Mouse (Mus musculus) midbrain, embryonic 13.5 days (tissue): ENCODE data around the gene Pfdn6. TPM values are rescaled to one million over a fixed set of nuclear protein-coding genes. Genes with fewer than 3 reads are reported as not detected.

Experiments used
- ATAC-seq: fragments of 200-750 bp; cut with Nextera tagmentation; 2 replicates; pipeline ENCODE4 v1.8.0; 2017; ENCODE audit warnings: mild to moderate bottlenecking, moderate TSS enrichment, moderate library complexity
- H3K27ac ChIP-seq: fragments of 300-500 bp; sonication (generic); 2 replicates; pipeline ENCODE4 v1.5.1; 2015; ENCODE audit warnings: inconsistent platforms, mild to moderate bottlenecking, moderate library complexity
- H3K27me3 ChIP-seq: fragments of 300-500 bp; sonication (generic); 2 replicates; pipeline ENCODE4 v1.6.1; 2015; ENCODE audit warnings: mild to moderate bottlenecking, inconsistent platforms
- H3K36me3 ChIP-seq: fragments of 300-500 bp; sonication (generic); 2 replicates; pipeline ENCODE4 v1.6.1; 2015; ENCODE audit warnings: mild to moderate bottlenecking, inconsistent platforms
- H3K4me1 ChIP-seq: fragments of 300-500 bp; sonication (generic); replicated peaks from 2 replicates; pipeline ENCODE4 v1.6.1; 2015; ENCODE audit warnings: inconsistent platforms
- H3K4me2 ChIP-seq: fragments of 300-500 bp; sonication (generic); replicated peaks from 2 replicates; pipeline ENCODE4 v1.6.1; 2015; ENCODE audit warnings: moderate library complexity, mild to moderate bottlenecking, inconsistent platforms
- H3K4me3 ChIP-seq: fragments of 300-500 bp; sonication (generic); replicated peaks from 2 replicates; pipeline ENCODE4 v1.5.1; 2015; ENCODE audit warnings: mild to moderate bottlenecking, inconsistent platforms
- H3K9ac ChIP-seq: fragments of 300-500 bp; sonication (generic); replicated peaks from 2 replicates; pipeline ENCODE4 v1.6.1; 2015; ENCODE audit warnings: mild to moderate bottlenecking, inconsistent platforms
- H3K9me3 ChIP-seq: fragments of 300-500 bp; sonication (generic); 2 replicates; pipeline ENCODE4 v1.6.1; 2016; ENCODE audit warnings: mild to moderate bottlenecking, inconsistent platforms
- WGBS: fragments of 180-500 bp; shearing (Covaris S2); methylation state at CpG from one replicate; pipeline ENCODE4 v1.1.7; 2015; 5-methylcytosine and 5-hydroxymethylcytosine counted together
- polyA plus RNA-seq: library from polyadenylated mRNA; unstranded; fragments of >200 nt; fragmentation: Nextera tagmentation; extraction: Ambion mirVana; gene quantifications from 2 replicates; pipeline ENCODE4 v1.2.1, GENCODE M21; 2015

Pfdn6 gene
- polyA plus RNA-seq, 1 experiment from 2014 or later: 195 TPM

DNA sequence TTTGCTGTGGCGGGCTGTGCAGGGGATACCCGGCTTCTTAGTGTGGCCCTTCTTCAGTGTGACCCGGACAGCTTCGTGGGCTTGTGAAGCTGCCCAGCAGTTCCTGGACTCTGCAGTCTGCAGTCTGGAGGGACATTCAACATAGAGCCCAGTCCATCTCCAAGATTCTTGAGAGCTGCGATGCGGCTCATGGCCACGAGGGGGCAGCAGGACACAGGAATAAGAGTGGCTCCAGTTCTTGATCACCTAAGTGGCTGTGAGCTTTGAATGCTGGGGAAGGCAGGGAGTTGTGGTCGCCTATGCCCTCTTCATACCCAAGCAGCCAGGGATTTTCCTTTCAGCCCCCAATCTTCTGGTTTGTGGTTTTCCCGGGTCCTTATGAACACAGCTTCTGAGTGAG lies 28.3 kb upstream of the Pfdn6 start:
- Histone ChIP-seq H3K4me2 (no peak overlapping the region), H3K9me3 (no peaks in the 10 kb centered on the region), H3K36me3 (peaks cover 28% of the 10 kb centered on the region), H3K27ac (peak overlapping the region; percentile 14; the same call in 1 of the 2 replicates), H3K4me3 (no peak overlapping the region), H3K4me1 (no peaks in the 10 kb centered on the region), H3K9ac (no peak overlapping the region), H3K27me3 (0 out of 2 replicates have a peak, but pooled peaks cover 5% of the 10 kb centered on the region)
- ATAC-seq: peak; percentile 76
- WGBS: 5% methylated on average over 9 of the region's 9 CpGs

DNA sequence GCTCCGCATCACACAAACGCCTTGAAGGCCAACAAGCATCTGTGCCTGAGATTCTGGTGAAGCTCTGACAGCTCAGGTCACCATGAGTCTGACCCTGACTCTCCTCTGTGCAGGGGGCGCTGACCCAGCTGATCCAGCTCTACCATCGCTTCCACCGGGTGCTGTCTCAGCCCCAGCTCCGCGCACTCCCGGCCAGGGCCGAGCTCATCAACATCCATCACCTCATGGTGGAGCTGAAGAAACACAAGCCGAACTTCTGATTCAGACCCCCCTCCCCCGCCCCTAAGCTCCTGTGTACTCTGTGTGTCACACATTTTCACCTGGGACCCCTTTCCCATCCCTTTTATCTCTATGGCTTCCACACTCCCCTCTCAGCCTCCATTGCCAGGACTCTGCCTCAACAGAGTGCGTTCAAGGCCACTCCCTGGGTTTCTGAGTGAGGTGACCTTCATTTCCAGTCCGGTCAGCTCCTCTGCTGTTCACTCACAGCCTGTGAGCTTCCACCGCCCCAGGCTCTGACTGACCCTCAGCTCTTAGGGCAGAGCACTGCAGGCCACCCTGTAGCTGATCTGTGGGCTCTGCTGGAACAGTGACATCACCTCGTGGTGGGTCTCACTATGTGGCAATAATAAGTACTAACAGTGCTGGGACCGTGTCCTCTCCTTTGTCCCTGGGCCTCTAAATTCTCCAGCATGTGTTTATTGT lies 25.9 kb upstream of the Pfdn6 start:
- H3K9ac ChIP-seq: no peak overlapping the region
- H3K4me3 ChIP-seq: no peak overlapping the region
- WGBS: 88% methylated on average over 16 of the region's 16 CpGs
- H3K4me2 ChIP-seq: no peak overlapping the region
- no peak for ATAC-seq
- no peaks in the 10 kb centered on the region for H3K4me1 ChIP-seq
- H3K36me3 ChIP-seq: peaks cover 53% of the 10 kb centered on the region
- no peaks in the 10 kb centered on the region for H3K27me3 ChIP-seq
- H3K9me3 ChIP-seq: no peaks in the 10 kb centered on the region
- H3K27ac ChIP-seq: no peak overlapping the region

DNA sequence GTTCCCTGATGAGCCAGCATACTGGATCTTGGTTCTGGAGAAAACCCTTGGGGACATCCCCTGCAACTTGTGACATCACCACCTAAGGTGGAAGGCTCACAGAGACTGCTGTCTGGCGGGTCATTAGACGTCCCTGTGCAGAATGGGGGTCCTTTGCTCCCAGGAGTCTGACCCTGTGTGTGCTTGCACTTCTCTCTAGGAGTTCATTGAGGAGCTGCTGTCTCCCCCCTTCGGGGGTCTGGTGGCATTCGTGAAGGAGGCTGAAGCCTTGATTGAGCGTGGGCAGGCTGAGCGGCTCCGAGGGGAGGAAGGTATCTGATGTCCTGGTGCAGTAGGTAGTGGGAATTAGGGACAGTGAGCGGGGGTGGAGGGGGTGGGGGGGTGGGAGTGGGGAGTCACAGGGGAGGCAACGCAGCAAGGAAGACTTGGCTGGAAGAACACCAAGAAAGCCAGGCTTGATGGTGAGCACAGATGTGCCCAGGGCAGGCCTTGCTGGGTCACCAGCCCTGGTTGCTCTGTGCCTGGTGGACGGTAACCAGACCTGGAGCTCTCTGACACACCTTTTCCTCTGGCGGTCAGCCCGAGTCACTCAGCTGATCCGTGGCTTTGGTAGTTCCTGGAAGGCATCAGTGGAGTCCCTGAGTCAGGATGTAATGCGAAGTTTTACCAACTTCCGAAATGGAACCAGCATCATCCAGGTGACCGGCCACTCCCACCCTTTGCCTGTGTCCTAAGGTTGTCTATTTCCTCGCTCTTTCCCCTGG lies 25.1 kb upstream of the Pfdn6 start:
- no peak overlapping the region for H3K4me3 ChIP-seq

GRCm38 (mm10) chr17:33962876-33963275 lies 22.7 kb upstream of the Pfdn6 start:
- peaks cover 84% of the 10 kb centered on the region for H3K36me3 ChIP-seq
- ATAC-seq: no peak

More for the DNA sequence above, 25.1 kb upstream of the Pfdn6 start:
- Histone ChIP-seq H3K4me1 (no peaks in the 10 kb centered on the region), H3K27me3 (no peaks in the 10 kb centered on the region), H3K36me3 (peaks cover 60% of the 10 kb centered on the region), H3K4me2 (no peak overlapping the region), H3K9me3 (no peaks in the 10 kb centered on the region), H3K9ac (no peak overlapping the region), H3K27ac (no peak overlapping the region)
- no peak for ATAC-seq
- WGBS: 93% methylated on average over 17 of the region's 17 CpGs

GRCm38 (mm10) chr17:33959948-33960347 lies 19.8 kb upstream of the Pfdn6 start:
- peaks cover 69% of the 10 kb centered on the region for H3K36me3 ChIP-seq
- 96% methylated on average over 15 of the region's 15 CpGs for WGBS
- no peak for ATAC-seq

More at GRCm38 (mm10) chr17:33962876-33963275, 22.7 kb upstream of the Pfdn6 start:
- Histone ChIP-seq H3K27ac (no peak overlapping the region), H3K4me1 (peaks cover 3% of the 10 kb centered on the region), H3K4me3 (no peak overlapping the region), H3K4me2 (no peak overlapping the region), H3K27me3 (no peaks in the 10 kb centered on the region), H3K9me3 (no peaks in the 10 kb centered on the region), H3K9ac (no peak overlapping the region)
- 97% methylated on average over 7 of the region's 7 CpGs for WGBS

DNA sequence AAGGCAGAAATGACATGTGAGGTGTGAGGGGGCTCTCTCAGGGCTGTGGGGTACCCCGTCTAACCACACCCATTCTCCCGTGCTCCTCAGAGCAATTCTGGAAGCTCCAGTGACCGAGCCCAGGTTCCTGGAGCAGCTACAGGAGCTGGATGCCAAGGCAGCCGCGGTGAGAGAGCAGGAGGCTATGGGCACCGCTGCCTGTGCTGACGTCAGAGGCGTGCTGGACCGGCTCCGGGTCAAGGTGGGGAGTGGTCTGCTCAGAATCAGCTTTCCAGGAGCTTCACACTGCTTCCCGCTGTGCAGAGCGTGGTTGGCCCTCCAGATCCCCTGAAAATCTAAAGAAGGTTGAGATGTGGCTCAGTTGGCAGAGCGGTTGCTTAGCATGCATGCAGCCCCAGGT lies 19.0 kb upstream of the Pfdn6 start:
- H3K9ac ChIP-seq: no peak overlapping the region
- H3K27me3 ChIP-seq: no peaks in the 10 kb centered on the region
- no peak overlapping the region for H3K27ac ChIP-seq
- H3K4me2 ChIP-seq: no peak overlapping the region
- peaks cover 66% of the 10 kb centered on the region for H3K36me3 ChIP-seq
- H3K9me3 ChIP-seq: no peaks in the 10 kb centered on the region
- 96% methylated on average over 13 of the region's 13 CpGs for WGBS
- ATAC-seq: no peak
- no peak overlapping the region for H3K4me3 ChIP-seq
- H3K4me1 ChIP-seq: peaks cover 26% of the 10 kb centered on the region

More at GRCm38 (mm10) chr17:33959948-33960347, 19.8 kb upstream of the Pfdn6 start:
- Histone ChIP-seq H3K4me1 (peaks cover 18% of the 10 kb centered on the region), H3K27me3 (no peaks in the 10 kb centered on the region), H3K9ac (0 out of 2 replicates have a peak overlapping the region, but pooled peaks have one; percentile 19), H3K27ac (no peak overlapping the region), H3K4me2 (no peak overlapping the region), H3K4me3 (no peak overlapping the region), H3K9me3 (no peaks in the 10 kb centered on the region)

- H3K4me3 ChIP-seq: no peak overlapping the region
- H3K9me3 ChIP-seq: no peaks in the 10 kb centered on the region
- peaks cover 65% of the 10 kb centered on the region for H3K36me3 ChIP-seq
- H3K27me3 ChIP-seq: no peaks in the 10 kb centered on the region
- ATAC-seq: no peak
- H3K4me1 ChIP-seq: peaks cover 33% of the 10 kb centered on the region
- H3K9ac ChIP-seq: no peak overlapping the region
- WGBS: 93% methylated on average over 11 of the region's 11 CpGs
- H3K27ac ChIP-seq: no peak overlapping the region
- H3K4me2 ChIP-seq: no peak overlapping the region
These were observed 18.3 kb upstream of the Pfdn6 start for GRCm38 (mm10) chr17:33958451-33958850.

DNA sequence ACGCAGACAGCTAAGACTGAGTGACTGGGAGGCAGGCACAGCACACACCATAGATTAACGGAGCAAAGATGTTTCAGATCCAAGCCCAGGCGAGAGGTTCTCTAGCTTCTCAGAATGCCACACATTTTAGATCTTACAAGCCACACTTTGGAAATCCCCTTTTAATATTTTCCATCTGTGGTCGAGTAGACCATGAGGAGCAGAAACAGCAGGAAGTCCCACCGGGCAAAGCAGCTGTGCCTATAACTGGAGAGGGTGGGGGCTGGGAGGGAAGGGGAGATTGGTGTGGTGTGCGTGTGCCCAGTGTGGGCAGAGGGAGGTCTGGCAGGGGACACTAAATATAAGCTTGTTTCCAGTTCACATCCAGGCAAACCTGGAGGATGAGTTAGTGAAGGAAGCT lies 17.4 kb upstream of the Pfdn6 start:
- 91% methylated on average over 6 of the region's 6 CpGs for WGBS

GRCm38 (mm10) chr17:33956336-33956735 lies 16.2 kb upstream of the Pfdn6 start:
- Histone ChIP-seq H3K4me2 (peak overlapping the region; percentile 87), H3K9me3 (no peaks in the 10 kb centered on the region), H3K4me3 (peak overlapping the region; percentile 85), H3K27ac (peak overlapping the region; percentile 90), H3K9ac (peak overlapping the region; percentile 89), H3K4me1 (peaks cover 54% of the 10 kb centered on the region), H3K27me3 (no peaks in the 10 kb centered on the region), H3K36me3 (peaks cover 64% of the 10 kb centered on the region)
- ATAC-seq: no peak
- 12% methylated on average over 10 of the region's 10 CpGs for WGBS

More for the DNA sequence above, 17.4 kb upstream of the Pfdn6 start:
- peaks cover 65% of the 10 kb centered on the region for H3K36me3 ChIP-seq
- no peak overlapping the region for H3K4me3 ChIP-seq
- H3K9ac ChIP-seq: no peak overlapping the region
- no peaks in the 10 kb centered on the region for H3K9me3 ChIP-seq
- peaks cover 42% of the 10 kb centered on the region for H3K4me1 ChIP-seq
- no peak overlapping the region for H3K27ac ChIP-seq
- no peak for ATAC-seq
- H3K4me2 ChIP-seq: no peak overlapping the region
- H3K27me3 ChIP-seq: no peaks in the 10 kb centered on the region

DNA sequence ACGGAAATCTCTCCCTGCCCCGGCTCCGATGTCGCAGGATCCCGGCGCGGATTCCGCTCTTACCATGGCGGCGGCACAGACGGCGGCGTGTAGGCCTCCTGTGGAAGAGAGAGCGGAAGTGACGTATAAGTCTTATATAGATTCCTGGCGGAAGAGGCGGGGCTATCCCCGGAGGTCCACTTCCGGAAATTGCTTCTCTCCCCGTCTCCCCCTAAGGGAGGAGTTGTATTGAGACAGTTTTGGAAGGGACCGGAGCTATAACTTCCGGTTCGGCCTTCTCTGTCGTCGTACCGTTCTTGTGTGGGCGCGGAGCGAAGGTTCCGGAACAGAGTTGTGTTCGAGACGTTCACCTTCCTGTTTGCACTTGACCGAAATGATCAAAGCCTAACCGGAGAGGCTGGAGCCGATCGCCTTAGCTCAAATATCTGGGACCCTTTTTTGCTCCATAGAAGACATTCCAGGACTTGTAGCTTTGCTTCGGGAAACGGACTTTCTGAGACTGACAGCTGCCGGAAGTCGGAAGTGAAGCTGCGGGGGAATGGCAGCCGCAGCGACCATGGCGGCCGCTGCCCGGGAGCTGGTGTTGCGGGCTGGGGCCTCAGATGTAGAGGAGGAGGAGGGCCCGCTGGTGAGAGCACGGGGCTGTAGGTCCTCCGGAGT lies 15.5 kb upstream of the Pfdn6 start, which contains the start of the genes Vps52 and Rps18:
Vps52 (plus strand) TSS at position 258 of the 660 bp plus-strand sequence.
Rps18 (minus strand) TSS at position 447 of the 660 bp plus-strand sequence.
- ATAC-seq: peak; percentile 90
- Histone ChIP-seq H3K9me3 (no peaks in the 10 kb centered on the region), H3K4me3 (peak within 1 kb of the TSS; percentile 85), H3K27ac (peak within 1 kb of the TSS; percentile 90), H3K4me1 (peaks cover 60% of the 10 kb centered on the region), H3K27me3 (no peaks in the 10 kb centered on the region), H3K9ac (peak within 1 kb of the TSS; percentile 96), H3K36me3 (peaks cover 57% of the 10 kb centered on the region), H3K4me2 (peak within 1 kb of the TSS; percentile 87)
- under 1% methylated on average over 50 of the region's 50 CpGs for WGBS

DNA sequence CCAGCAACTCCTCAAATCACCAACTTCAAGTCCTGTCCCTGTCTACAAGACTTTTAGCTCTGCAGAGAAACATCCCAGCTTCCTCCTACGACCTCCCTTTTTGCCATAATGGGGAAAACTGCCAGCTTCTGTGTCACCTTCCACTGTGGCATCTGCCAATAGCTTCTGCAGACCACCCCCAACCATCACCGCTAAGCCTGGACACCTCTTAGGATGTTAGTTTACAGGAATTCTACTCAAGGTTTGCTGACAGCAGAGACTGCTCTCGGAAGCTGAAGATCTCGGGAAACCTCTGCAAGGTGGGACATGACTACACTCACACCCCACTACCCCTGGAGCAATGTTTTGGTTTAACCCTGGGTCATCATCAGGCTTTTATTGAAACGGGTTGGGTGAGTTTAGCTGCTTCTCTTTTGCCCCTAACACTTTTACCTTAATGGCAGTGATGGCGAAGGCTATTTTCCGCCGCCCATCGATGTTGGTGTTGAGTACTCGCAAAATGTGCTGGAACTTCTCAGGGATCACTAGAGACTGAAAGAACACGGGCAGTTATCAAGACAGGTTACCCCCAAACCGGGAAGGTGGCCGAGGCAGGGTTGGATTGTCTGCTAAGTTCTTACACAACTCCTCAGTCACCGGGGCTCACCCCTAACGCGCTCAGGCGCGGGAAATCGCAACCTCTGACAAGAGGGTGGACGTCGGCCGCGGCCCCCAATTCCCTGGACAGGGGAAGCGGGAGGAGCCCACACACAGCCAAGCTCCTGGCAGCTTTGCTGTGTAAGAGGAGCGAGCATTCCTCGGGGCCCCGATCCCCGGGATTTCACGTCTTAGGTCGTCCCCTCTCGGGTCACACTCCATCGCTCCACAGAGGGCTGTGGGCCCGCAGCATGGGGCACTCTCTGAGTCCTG lies 14.8 kb upstream of the Pfdn6 start:
- H3K27me3 ChIP-seq: no peaks in the 10 kb centered on the region
- H3K4me2 ChIP-seq: peak overlapping the region; percentile 81
- no peaks in the 10 kb centered on the region for H3K9me3 ChIP-seq
- WGBS: under 1% methylated on average over 33 of the region's 33 CpGs
- peak overlapping the region; percentile 85 for H3K4me3 ChIP-seq
- peaks cover 52% of the 10 kb centered on the region for H3K36me3 ChIP-seq
- H3K4me1 ChIP-seq: peaks cover 68% of the 10 kb centered on the region
- peak overlapping the region; percentile 88 for H3K27ac ChIP-seq
- peak; percentile 51; the same call in 1 of the 2 replicates for ATAC-seq
- H3K9ac ChIP-seq: peak overlapping the region; percentile 96
